Mouse (Mus musculus): ENCODE measurements around the gene Ifi214.
"Not testable (repeated sequence)": the region's sequence is repeated elsewhere in the genome, so short reads cannot be mapped to it uniquely, and the experiment has no call there.

GRCm38 (mm10) chr1:173510595-173510994 is 25.2 kb downstream of the Ifi214 start:
- not testable (repeated sequence) for TF ChIP-seq CTCF, EP300 (IDR thresholded peaks at IDR 0.05; ENCODE audit: low read depth)

All from liver, postnatal 0 days (tissue).